Mouse (Mus musculus) brain, adult 2 months (tissue): ENCODE results near the gene Klk1b21.
"Not testable (repeated sequence)": the region's sequence is repeated elsewhere in the genome, so short reads cannot be mapped to it uniquely, and the experiment has no call there.

Experiments used
- DNase-seq: peaks from one replicate; pipeline ENCODE4 v3.0.0; 2011; ENCODE audit warnings: low read depth, low spot score

Gene Klk1b21

GRCm38 (mm10) chr7:44102028-44102427 lies at the start of gene Klk1b21:
Klk1b21 (plus strand) TSS chr7:44102328.
- not testable (repeated sequence) for DNase-seq

DNA sequence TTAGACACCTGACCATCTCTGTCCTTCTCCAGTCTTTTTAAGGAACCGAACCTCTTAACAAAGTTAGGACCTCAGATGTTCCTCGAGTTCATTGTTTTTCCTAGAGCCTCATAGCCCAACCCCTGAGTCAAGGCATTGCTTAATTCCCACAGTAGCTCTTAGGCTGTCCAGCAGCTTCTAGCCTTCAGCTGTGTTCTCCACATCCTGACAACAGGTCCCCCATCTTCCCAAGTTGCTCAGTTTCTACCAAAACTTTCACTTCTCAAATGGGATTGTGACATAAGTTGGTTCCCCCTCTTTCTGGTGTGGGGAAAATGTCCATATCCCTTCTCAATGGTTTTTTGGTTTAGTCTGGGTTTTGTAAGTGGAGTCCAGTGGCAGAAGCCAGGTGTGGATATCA lies 30.0 kb upstream of the Klk1b21 start:
- no peak for DNase-seq

- no peak for DNase-seq
These were observed 24.4 kb upstream of the Klk1b21 start for GRCm38 (mm10) chr7:44077703-44078102.

GRCm38 (mm10) chr7:44096111-44096510 lies 6.0 kb upstream of the Klk1b21 start:
- no peak for DNase-seq

GRCm38 (mm10) chr7:44112373-44112772 lies 10.2 kb downstream of the Klk1b21 start, which contains the start of gene Klk1b22:
Klk1b22 (plus strand) TSS chr7:44112673.
- DNase-seq: no peak

GRCm38 (mm10) chr7:44123445-44123844 lies 21.3 kb downstream of the Klk1b21 start:
- no peak for DNase-seq

DNA sequence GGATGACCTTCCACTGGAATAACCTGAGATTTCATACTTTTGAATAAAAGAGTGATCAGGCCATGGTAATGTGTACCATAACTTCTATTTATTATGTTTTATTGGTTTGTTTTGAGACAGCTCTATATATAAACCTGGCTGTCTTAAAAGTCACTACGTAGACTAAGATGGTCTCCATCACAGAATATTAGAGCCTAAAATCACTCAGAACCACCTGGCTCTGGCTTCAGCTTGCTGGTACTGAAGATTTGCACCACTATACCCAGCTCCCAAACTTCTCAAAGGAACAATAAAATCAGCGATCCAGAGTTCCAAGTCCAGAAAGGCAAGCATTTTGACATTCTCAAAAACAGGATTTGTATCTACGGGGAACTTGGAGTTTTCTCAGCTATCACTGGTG lies 34.3 kb downstream of the Klk1b21 start, which contains the start of gene Klk1b16:
Klk1b16 (plus strand) TSS at position 301 of the 400 bp plus-strand sequence.
- DNase-seq: no peak
